Mouse (Mus musculus) midbrain, embryonic 12.5 days (tissue): Measurements from ENCODE around the gene Sun1. TPM values are rescaled to one million over a fixed set of nuclear protein-coding genes. Genes with fewer than 3 reads are reported as not detected.

Experiments
- ATAC-seq: fragments of 200-750 bp; cut with Nextera tagmentation; 2 replicates; pipeline ENCODE4 v1.8.0; 2017; ENCODE audit warnings: low read depth, moderate TSS enrichment, moderate library complexity; ENCODE audit not compliant: low FRiP score
- H3K27ac ChIP-seq: fragments of 300-500 bp; sonication (generic); replicated peaks from 2 replicates; pipeline ENCODE4 v1.5.1; 2016; ENCODE audit warnings: mild to moderate bottlenecking
- H3K27me3 ChIP-seq: fragments of 300-500 bp; sonication (generic); 2 replicates; pipeline ENCODE4 v1.6.1; 2016; ENCODE audit warnings: mild to moderate bottlenecking
- H3K36me3 ChIP-seq: fragments of 300-500 bp; sonication (generic); 2 replicates; pipeline ENCODE4 v1.6.1; 2016
- H3K4me1 ChIP-seq: fragments of 300-500 bp; sonication (generic); 2 replicates; pipeline ENCODE4 v1.6.1; 2016
- H3K4me2 ChIP-seq: fragments of 300-500 bp; sonication (generic); replicated peaks from 2 replicates; pipeline ENCODE4 v1.6.1; 2016; ENCODE audit warnings: mild to moderate bottlenecking, moderate library complexity
- H3K4me3 ChIP-seq: fragments of 300-500 bp; sonication (generic); 2 replicates; pipeline ENCODE4 v1.5.1; 2016; ENCODE audit warnings: mild to moderate bottlenecking
- H3K9ac ChIP-seq: fragments of 300-500 bp; sonication (generic); replicated peaks from 2 replicates; pipeline ENCODE4 v1.6.1; 2016; ENCODE audit warnings: mild to moderate bottlenecking, moderate library complexity
- H3K9me3 ChIP-seq: fragments of 300-500 bp; sonication (generic); 2 replicates; pipeline ENCODE4 v1.6.1; 2016; ENCODE audit warnings: mild to moderate bottlenecking
- WGBS: fragments of 180-500 bp; shearing (Covaris S2); methylation state at CpG from one replicate; pipeline ENCODE4 v1.1.7; 2016; 5-methylcytosine and 5-hydroxymethylcytosine counted together
- polyA plus RNA-seq: library from polyadenylated mRNA; unstranded; fragments of >200 nt; fragmentation: Nextera tagmentation; extraction: Ambion mirVana; gene quantifications from 2 replicates; pipeline ENCODE4 v1.2.1, GENCODE M21; 2016

Gene Sun1
- polyA plus RNA-seq, 1 experiment from 2014 or later, result 53.1 TPM

DNA sequence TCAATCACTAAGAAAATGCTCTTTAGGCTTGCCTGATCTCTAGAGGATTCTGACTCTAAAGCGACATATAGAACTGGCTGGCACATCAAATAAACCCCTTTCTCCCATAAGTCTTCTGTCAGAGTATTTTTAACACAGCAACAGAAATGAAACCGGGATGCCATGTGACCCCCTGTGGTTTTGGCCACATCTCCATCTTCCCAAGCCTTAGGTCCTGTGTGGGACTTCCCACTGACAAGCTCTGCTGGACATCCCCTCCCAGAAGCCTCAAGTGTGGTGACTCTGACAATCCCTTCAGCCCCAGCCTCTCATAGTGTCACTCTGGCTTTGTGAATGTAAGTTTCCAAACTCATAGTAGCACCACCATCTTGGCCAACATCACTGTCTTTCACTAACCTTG is 93.7 kb downstream of the Sun1 start:
- H3K4me3 ChIP-seq, result no peak overlapping the region
- H3K4me2 ChIP-seq, result no peak overlapping the region
- H3K9me3 ChIP-seq, result no peaks in the 10 kb centered on the region; the same call in 1 of the 2 replicates
- H3K4me1 ChIP-seq, result no peaks in the 10 kb centered on the region
- ATAC-seq, result no peak
- WGBS, result 88% methylated on average over 2 of the region's 2 CpGs
- H3K27ac ChIP-seq, result no peak overlapping the region
- no peak overlapping the region for H3K9ac ChIP-seq
- no peaks in the 10 kb centered on the region for H3K36me3 ChIP-seq
- H3K27me3 ChIP-seq, result no peaks in the 10 kb centered on the region

DNA sequence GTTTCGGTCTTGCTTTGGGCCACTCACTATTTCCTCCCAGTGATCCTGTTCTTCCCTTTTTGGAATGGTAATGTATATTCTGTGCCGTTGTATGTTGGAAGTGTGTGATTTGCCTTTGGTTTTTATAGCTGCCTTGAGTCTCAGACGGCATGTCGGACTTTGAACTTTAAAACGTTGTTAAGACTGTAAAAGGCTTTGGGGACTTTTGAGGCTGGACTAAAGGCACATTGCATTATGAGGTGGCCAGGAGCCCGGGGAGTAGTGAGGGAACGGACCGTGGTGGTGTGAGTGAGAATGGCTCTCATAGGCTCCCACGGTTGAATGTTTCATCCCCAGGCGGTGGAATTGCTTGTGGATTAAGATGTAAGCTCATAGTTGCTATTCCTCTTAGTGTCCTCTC is 96.7 kb downstream of the Sun1 start:
- ATAC-seq, result no peak
- Histone ChIP-seq H3K9me3 (no peaks in the 10 kb centered on the region; the same call in 1 of the 2 replicates), H3K36me3 (no peaks in the 10 kb centered on the region), H3K4me1 (no peaks in the 10 kb centered on the region), H3K27me3 (no peaks in the 10 kb centered on the region), H3K9ac (no peak overlapping the region), H3K27ac (no peak overlapping the region), H3K4me3 (no peak overlapping the region), H3K4me2 (no peak overlapping the region)
- whole genome bisulfite sequencing, result 90% methylated on average over 10 of the region's 10 CpGs

GRCm38 (mm10) chr5:139297745-139298144 is 97.3 kb downstream of the Sun1 start:
- ATAC-seq, result no peak
- H3K4me1 ChIP-seq, result no peaks in the 10 kb centered on the region
- no peak overlapping the region for H3K9ac ChIP-seq
- no peaks in the 10 kb centered on the region for H3K36me3 ChIP-seq
- no peak overlapping the region for H3K4me2 ChIP-seq
- H3K9me3 ChIP-seq, result no peaks in the 10 kb centered on the region; the same call in 1 of the 2 replicates
- H3K4me3 ChIP-seq, result no peak overlapping the region
- no peak overlapping the region for H3K27ac ChIP-seq
- H3K27me3 ChIP-seq, result no peaks in the 10 kb centered on the region
- 76% methylated on average over 5 of the region's 5 CpGs for WGBS

Other genes with a start within 250 kb of the Sun1 start
- 4.9 and 5.3 TPM in 2 replicates for gene Pdgfa, start 203.3 kb upstream of the Sun1 start, polyA plus RNA-seq
- gene Prkar1b, start 50.6 kb upstream of the Sun1 start, polyA plus RNA-seq, result 45.5 and 50.4 TPM in 2 replicates
- gene Dnaaf5, start 50.4 kb upstream of the Sun1 start, polyA plus RNA-seq, result 6.7 and 6.9 TPM in 2 replicates
- gene Get4, start 51.7 kb downstream of the Sun1 start, polyA plus RNA-seq, result 130 and 132 TPM in 2 replicates
- 4.5 and 4.7 TPM in 2 replicates for gene Adap1, start 125.0 kb downstream of the Sun1 start, polyA plus RNA-seq
- 121 and 125 TPM in 2 replicates for gene Cox19, start 150.8 kb downstream of the Sun1 start, polyA plus RNA-seq
- 0.20 and 0.64 TPM in 2 replicates for gene Cyp2w1, start 152.0 kb downstream of the Sun1 start, polyA plus RNA-seq
- gene Gpr146, start 177.1 kb downstream of the Sun1 start, polyA plus RNA-seq, result 1.8 and 2.6 TPM in 2 replicates
- 0.22 and 0.36 TPM in 2 replicates for gene C130050O18Rik, start 204.6 kb downstream of the Sun1 start, polyA plus RNA-seq
- gene Gper1, start 222.5 kb downstream of the Sun1 start, polyA plus RNA-seq, result 2.3 and 3.7 TPM in 2 replicates